Mouse (Mus musculus) urinary bladder, adult 18-20 months (tissue): ENCODE results near the gene Reg4.

Experiments used
- DNase-seq, 2 experiments: peaks; one replicate each; pipeline ENCODE4 v3.0.0; 2022; ENCODE audit warnings: low spot score in 2 of 2, mixed read lengths in 2 of 2

The Reg4 gene

DNA sequence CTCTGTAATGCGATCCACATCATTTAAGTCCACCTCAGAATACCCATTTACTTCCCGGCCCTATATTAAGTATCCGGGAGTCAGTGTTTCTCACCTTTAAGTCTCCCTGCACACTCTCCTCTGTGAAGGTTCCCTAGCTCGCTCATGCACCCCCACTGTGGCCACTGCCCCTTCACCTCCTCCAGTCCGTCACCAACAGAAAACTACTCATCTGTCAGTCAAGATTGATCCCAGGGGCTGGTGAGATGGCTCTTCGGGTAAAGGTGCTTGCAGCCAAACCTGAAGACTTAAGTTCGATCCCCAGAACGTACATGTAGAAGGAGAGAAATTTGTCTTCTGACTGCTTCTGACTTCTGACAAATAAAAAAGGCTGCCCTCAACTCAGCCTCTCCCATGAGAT lies 60.5 kb downstream of the Reg4 start:
- no peak for DNase-seq

DNA sequence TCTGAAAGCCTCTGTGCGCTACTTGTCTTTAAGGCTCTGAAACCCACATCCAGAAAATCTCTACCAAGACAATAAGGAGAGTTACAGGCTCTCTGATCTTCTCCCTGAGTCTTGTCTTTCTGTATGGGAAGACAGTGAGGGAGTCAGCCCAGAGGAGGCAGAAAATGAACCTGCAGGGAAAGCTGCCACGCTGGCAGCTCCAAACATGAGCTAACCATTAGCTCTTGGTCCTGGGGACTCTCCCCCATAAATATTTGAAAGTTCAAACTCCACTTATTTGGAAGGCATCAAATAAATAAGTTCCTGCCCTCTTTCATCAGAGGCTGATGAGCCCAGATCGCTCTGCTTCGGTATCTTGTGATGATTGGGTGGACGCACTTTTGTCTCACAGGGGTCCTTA lies 61.2 kb downstream of the Reg4 start:
- DNase-seq, result no peak
